Mouse (Mus musculus) E14TG2a.4 (cell line): ENCODE measurements around the gene Rnf43.

Experiments used
- CTCF ChIP-seq: conservative IDR thresholded peaks from 2 replicates; pipeline ENCODE4 v1.5.1; 2014; ENCODE audit warnings: low read length
- NANOG ChIP-seq: IDR thresholded peaks from 2 replicates; pipeline ENCODE4 v1.6.1; 2014; ENCODE audit warnings: borderline replicate concordance, low read length, mixed read lengths

GRCm38 (mm10) chr11:87708979-87709378, 46.5 kb downstream of the Rnf43 start:
- TF ChIP-seq CTCF (no peak), NANOG (no peak)
